Mouse (Mus musculus): ENCODE results near the gene Synj2. TPM values are rescaled to one million over a fixed set of nuclear protein-coding genes. Genes with fewer than 3 reads are reported as not detected.

The Synj2 gene
- polyA plus RNA-seq, 1 experiment from 2014 or later: 1.2 TPM

DNA sequence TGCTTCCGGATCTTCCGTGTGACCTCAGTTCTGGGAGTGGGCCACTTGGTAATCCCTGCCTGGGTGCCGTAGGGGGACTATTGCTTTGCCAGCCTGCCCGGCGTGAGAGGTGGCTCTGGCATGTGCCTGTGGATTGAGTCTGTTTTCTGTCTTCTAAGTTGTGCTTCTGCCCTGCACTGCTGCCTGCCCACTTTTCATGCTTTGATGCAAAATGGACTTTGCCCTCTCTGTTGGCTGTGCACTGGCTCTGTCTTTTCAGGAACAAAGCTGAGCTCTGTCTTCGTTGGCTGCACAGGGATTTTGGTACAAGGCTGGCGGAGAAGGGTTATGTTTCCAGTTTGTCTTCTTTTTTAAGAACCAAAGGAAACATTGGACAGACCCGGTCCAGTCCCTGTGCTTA lies 95.4 kb downstream of the Synj2 start:
- DNase-seq (ENCODE audit: low spot score) (no peak), ATAC-seq (ENCODE audit: insufficient number of reproducible peaks, low FRiP score, low TSS enrichment, low read depth) (no peak)
- 94% methylated on average over 8 of the region's 8 CpGs for WGBS
- Histone ChIP-seq H3K9me3 (ENCODE audit: control insufficient read depth, low read length) (no peaks in the 10 kb centered on the region), H3K9ac (ENCODE audit: low read length) (no peak overlapping the region), H3K4me2 (ENCODE audit: low read depth, severe bottlenecking) (no peak overlapping the region), H3K4me3 (ENCODE audit: low read depth, low read length) (no peak overlapping the region), H3K27me3 (ENCODE audit: control insufficient read depth, insufficient read depth, low read length) (no peaks in the 10 kb centered on the region), H3K36me3 (ENCODE audit: control insufficient read depth, insufficient read depth, low read length) (no peaks in the 10 kb centered on the region), H3K4me1 (ENCODE audit: control insufficient read depth, insufficient read depth, low read length) (no peaks in the 10 kb centered on the region), H3K27ac (replicated peaks; ENCODE audit: low read depth, low read length) (no peak overlapping the region)

DNA sequence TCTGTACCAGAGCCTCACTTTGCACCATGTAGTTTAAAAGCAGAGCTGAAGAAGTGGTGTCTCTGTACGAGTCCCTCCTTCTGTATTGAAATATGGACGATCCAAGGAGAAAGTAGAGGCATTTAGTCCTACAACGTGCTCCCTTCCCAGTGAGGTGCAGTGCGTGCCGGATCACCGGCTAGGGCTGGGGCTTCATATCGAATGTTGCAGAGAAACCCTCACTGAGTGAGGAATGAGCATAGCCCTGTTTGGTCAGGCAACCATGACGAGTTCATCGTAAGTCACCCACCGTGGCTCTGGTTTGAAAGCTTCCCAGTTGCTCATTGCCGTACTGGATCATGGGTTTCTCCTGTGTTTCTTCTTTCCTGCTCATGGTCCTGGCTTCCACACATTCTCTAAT lies 95.8 kb downstream of the Synj2 start:
- H3K4me1 ChIP-seq (ENCODE audit: control insufficient read depth, insufficient read depth, low read length): no peaks in the 10 kb centered on the region
- H3K9ac ChIP-seq (ENCODE audit: low read length): no peak overlapping the region
- WGBS: 87% methylated on average over 11 of the region's 11 CpGs
- H3K4me2 ChIP-seq (ENCODE audit: low read depth, severe bottlenecking): no peak overlapping the region
- H3K9me3 ChIP-seq (ENCODE audit: control insufficient read depth, low read length): no peaks in the 10 kb centered on the region
- DNase-seq (ENCODE audit: low spot score) (no peak), ATAC-seq (ENCODE audit: insufficient number of reproducible peaks, low FRiP score, low TSS enrichment, low read depth) (no peak)
- H3K36me3 ChIP-seq (ENCODE audit: control insufficient read depth, insufficient read depth, low read length): no peaks in the 10 kb centered on the region
- no peak overlapping the region for H3K4me3 ChIP-seq (ENCODE audit: low read depth, low read length)
- H3K27me3 ChIP-seq (ENCODE audit: control insufficient read depth, insufficient read depth, low read length): no peaks in the 10 kb centered on the region
- no peak overlapping the region for H3K27ac ChIP-seq (replicated peaks; ENCODE audit: low read depth, low read length)

DNA sequence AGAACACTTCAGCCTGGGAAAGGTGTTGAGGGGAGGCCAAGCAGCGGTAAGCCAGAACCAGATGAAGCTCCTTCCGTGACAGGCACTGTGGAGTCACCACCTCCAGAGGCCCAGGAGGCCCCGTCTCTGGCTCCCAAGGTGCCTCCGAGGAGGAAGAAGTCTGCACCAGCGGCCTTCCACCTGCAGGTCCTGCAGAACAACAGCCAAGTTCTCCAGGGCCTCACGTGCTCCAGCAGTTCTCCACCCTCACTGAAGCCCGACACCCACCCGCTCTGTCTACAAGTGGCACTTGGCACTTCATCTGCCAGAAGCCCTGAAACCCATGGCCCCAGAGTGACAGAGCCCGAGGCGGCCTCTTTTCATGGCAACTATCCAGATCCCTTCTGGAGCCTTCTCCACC lies 96.4 kb downstream of the Synj2 start:
- 90% methylated on average over 10 of the region's 10 CpGs for WGBS
- Histone ChIP-seq H3K9me3 (ENCODE audit: control insufficient read depth, low read length) (no peaks in the 10 kb centered on the region), H3K36me3 (ENCODE audit: control insufficient read depth, insufficient read depth, low read length) (no peaks in the 10 kb centered on the region), H3K4me2 (ENCODE audit: low read depth, severe bottlenecking) (no peak overlapping the region), H3K27me3 (ENCODE audit: control insufficient read depth, insufficient read depth, low read length) (no peaks in the 10 kb centered on the region), H3K4me3 (ENCODE audit: low read depth, low read length) (no peak overlapping the region), H3K9ac (ENCODE audit: low read length) (no peak overlapping the region), H3K4me1 (ENCODE audit: control insufficient read depth, insufficient read depth, low read length) (no peaks in the 10 kb centered on the region), H3K27ac (replicated peaks; ENCODE audit: low read depth, low read length) (no peak overlapping the region)
- ATAC-seq (ENCODE audit: insufficient number of reproducible peaks, low FRiP score, low TSS enrichment, low read depth) (no peak), DNase-seq (ENCODE audit: low spot score) (no peak)

DNA sequence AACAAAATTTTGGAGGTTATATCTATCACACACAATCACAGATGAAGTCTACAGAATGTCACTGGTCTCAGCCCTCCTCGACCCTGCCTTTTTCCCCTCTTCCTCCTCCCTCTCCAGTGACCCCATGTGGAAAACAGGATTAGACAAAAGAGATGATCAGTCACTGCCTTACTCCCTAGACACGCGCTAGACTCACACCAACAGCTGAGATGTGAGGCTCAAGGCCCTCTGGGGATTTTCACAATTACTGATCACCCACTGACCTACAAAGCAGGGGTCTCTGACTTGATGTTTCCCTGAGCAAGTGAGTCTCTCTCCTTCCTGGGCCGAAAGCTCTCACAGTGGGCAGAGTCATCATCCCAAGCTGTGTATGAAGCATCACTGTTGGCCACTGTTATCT lies 111.7 kb downstream of the Synj2 start:
- H3K36me3 ChIP-seq (ENCODE audit: control insufficient read depth, insufficient read depth, low read length): no peaks in the 10 kb centered on the region
- no peaks in the 10 kb centered on the region for H3K4me1 ChIP-seq (ENCODE audit: control insufficient read depth, insufficient read depth, low read length)
- H3K27me3 ChIP-seq (ENCODE audit: control insufficient read depth, insufficient read depth, low read length): no peaks in the 10 kb centered on the region
- H3K9me3 ChIP-seq (ENCODE audit: control insufficient read depth, low read length): no peaks in the 10 kb centered on the region
- H3K4me2 ChIP-seq (ENCODE audit: low read depth, severe bottlenecking): no peak overlapping the region
- no peak overlapping the region for H3K27ac ChIP-seq (replicated peaks; ENCODE audit: low read depth, low read length)
- ATAC-seq (ENCODE audit: insufficient number of reproducible peaks, low FRiP score, low TSS enrichment, low read depth) (no peak), DNase-seq (ENCODE audit: low spot score) (no peak)
- no peak overlapping the region for H3K9ac ChIP-seq (ENCODE audit: low read length)
- H3K4me3 ChIP-seq (ENCODE audit: low read depth, low read length): no peak overlapping the region
- WGBS: 78% methylated on average over 4 of the region's 4 CpGs

DNA sequence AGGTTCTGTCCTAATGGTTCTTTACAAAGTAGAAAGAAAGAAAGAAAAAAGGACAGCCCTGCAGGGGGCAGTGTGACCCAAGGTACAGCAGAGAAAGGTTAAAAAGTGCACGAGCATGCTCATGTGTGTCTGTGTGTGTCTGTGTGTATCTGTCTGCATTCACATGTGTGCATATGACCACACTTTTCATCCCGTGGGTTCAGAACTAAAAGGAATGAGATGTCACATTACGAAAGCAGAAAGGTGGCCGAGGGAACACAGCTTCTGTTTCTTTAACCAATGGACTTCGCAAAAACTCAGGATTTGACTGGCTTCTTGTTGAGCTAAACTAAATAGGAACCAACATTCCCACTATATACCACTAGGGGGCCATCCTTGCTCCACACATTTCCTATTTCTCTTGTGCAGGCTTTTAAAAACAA lies 113.9 kb downstream of the Synj2 start:
- H3K27me3 ChIP-seq (ENCODE audit: control insufficient read depth, insufficient read depth, low read length): no peaks in the 10 kb centered on the region
- H3K9me3 ChIP-seq (ENCODE audit: control insufficient read depth, low read length): no peaks in the 10 kb centered on the region
- no peaks in the 10 kb centered on the region for H3K4me1 ChIP-seq (ENCODE audit: control insufficient read depth, insufficient read depth, low read length)
- H3K27ac ChIP-seq (replicated peaks; ENCODE audit: low read depth, low read length): no peak overlapping the region
- ATAC-seq (ENCODE audit: insufficient number of reproducible peaks, low FRiP score, low TSS enrichment, low read depth) (no peak), DNase-seq (ENCODE audit: low spot score) (peak; percentile 76)
- H3K4me3 ChIP-seq (ENCODE audit: low read depth, low read length): no peak overlapping the region
- H3K4me2 ChIP-seq (ENCODE audit: low read depth, severe bottlenecking): no peak overlapping the region
- no peak overlapping the region for H3K9ac ChIP-seq (ENCODE audit: low read length)
- 26% methylated on average over 5 of the region's 5 CpGs for WGBS
- no peaks in the 10 kb centered on the region for H3K36me3 ChIP-seq (ENCODE audit: control insufficient read depth, insufficient read depth, low read length)

DNA sequence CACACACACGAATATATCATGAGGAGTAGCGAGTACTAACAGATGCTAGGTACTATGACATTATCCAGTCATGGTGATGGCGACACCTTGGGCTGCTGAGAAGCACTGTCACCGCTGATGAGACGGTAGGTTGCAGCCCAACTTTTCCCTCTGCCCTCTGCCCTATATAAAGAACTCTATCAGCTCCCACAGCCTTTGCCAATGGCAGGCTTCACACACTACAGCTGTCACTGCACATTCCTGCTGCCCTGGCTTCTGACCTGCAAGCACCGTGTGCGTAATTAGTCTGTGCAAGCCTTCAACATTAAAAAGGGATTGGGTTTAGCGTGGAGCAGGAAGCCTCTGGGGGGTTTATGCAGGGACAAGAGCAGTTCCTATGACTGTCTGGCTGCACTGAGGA lies 121.7 kb downstream of the Synj2 start:
- no peaks in the 10 kb centered on the region for H3K9me3 ChIP-seq (ENCODE audit: control insufficient read depth, low read length)
- no peak for ATAC-seq (ENCODE audit: insufficient number of reproducible peaks, low FRiP score, low TSS enrichment, low read depth)
- H3K27me3 ChIP-seq (ENCODE audit: control insufficient read depth, insufficient read depth, low read length): no peaks in the 10 kb centered on the region
- H3K36me3 ChIP-seq (ENCODE audit: control insufficient read depth, insufficient read depth, low read length): peaks cover 4% of the 10 kb centered on the region; the same call in 1 of the 2 replicates
- no peak overlapping the region for H3K4me3 ChIP-seq (ENCODE audit: low read depth, low read length)
- no peak overlapping the region for H3K27ac ChIP-seq (replicated peaks; ENCODE audit: low read depth, low read length)
- DNase-seq (ENCODE audit: low spot score): no peak
- 79% methylated on average over 8 of the region's 8 CpGs for WGBS
- H3K4me1 ChIP-seq (ENCODE audit: control insufficient read depth, insufficient read depth, low read length): no peaks in the 10 kb centered on the region
- H3K9ac ChIP-seq (ENCODE audit: low read length): no peak overlapping the region
- H3K4me2 ChIP-seq (ENCODE audit: low read depth, severe bottlenecking): no peak overlapping the region

DNA sequence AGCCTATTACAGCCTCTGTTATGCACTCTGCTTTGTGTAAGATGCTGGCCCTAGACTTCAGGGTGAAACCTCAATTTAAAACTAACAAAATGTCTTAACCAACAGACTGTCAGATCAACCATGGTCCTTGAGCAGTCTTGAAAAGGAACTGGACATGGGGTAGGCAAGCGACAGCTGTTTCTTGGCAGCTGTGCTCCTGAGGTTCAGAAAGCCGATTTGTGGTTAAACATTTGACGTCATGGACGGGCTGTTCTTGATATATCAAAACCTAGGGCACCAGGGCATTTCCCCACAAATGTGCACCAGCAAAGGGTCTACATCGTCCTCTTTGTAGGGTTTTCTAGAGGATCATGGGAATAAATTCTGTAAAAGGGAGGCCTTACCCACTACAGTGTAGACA lies 122.5 kb downstream of the Synj2 start:
- H3K36me3 ChIP-seq (ENCODE audit: control insufficient read depth, insufficient read depth, low read length): peaks cover 4% of the 10 kb centered on the region; the same call in 1 of the 2 replicates
- DNase-seq (ENCODE audit: low spot score): no peak
- H3K4me3 ChIP-seq (ENCODE audit: low read depth, low read length): no peak overlapping the region
- no peaks in the 10 kb centered on the region for H3K4me1 ChIP-seq (ENCODE audit: control insufficient read depth, insufficient read depth, low read length)
- no peaks in the 10 kb centered on the region for H3K9me3 ChIP-seq (ENCODE audit: control insufficient read depth, low read length)
- no peaks in the 10 kb centered on the region for H3K27me3 ChIP-seq (ENCODE audit: control insufficient read depth, insufficient read depth, low read length)
- no peak for ATAC-seq (ENCODE audit: insufficient number of reproducible peaks, low FRiP score, low TSS enrichment, low read depth)
- H3K27ac ChIP-seq (replicated peaks; ENCODE audit: low read depth, low read length): no peak overlapping the region
- H3K9ac ChIP-seq (ENCODE audit: low read length): no peak overlapping the region
- H3K4me2 ChIP-seq (ENCODE audit: low read depth, severe bottlenecking): no peak overlapping the region
- 91% methylated on average over 5 of the region's 5 CpGs for WGBS

DNA sequence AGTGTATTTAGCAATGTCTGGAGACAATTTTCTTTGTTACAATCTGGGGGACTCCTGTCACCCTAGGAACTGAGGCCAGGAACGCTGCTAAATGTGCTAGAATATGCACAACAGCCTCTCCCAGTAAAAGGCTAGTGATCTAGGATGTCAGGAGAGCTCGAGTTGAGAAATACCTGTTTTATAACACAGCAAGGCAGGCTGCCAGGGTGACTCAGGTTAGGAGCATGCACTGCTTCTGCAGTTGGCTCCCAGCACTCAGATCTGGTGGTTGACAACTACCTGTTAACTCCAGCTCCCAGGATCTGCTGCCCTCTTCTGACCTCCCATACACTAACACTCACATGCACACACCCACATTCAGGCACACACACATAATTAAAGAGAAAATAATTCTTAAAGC lies 124.9 kb downstream of the Synj2 start:
- 92% methylated on average over 2 of the region's 2 CpGs for WGBS
- Histone ChIP-seq H3K9ac (ENCODE audit: low read length) (no peak overlapping the region), H3K36me3 (ENCODE audit: control insufficient read depth, insufficient read depth, low read length) (peaks cover 4% of the 10 kb centered on the region; the same call in 1 of the 2 replicates), H3K4me2 (ENCODE audit: low read depth, severe bottlenecking) (no peak overlapping the region), H3K27ac (replicated peaks; ENCODE audit: low read depth, low read length) (no peak overlapping the region), H3K4me3 (ENCODE audit: low read depth, low read length) (no peak overlapping the region), H3K4me1 (ENCODE audit: control insufficient read depth, insufficient read depth, low read length) (no peaks in the 10 kb centered on the region), H3K9me3 (ENCODE audit: control insufficient read depth, low read length) (no peaks in the 10 kb centered on the region), H3K27me3 (ENCODE audit: control insufficient read depth, insufficient read depth, low read length) (no peaks in the 10 kb centered on the region)
- DNase-seq (ENCODE audit: low spot score) (no peak), ATAC-seq (ENCODE audit: insufficient number of reproducible peaks, low FRiP score, low TSS enrichment, low read depth) (no peak)

DNA sequence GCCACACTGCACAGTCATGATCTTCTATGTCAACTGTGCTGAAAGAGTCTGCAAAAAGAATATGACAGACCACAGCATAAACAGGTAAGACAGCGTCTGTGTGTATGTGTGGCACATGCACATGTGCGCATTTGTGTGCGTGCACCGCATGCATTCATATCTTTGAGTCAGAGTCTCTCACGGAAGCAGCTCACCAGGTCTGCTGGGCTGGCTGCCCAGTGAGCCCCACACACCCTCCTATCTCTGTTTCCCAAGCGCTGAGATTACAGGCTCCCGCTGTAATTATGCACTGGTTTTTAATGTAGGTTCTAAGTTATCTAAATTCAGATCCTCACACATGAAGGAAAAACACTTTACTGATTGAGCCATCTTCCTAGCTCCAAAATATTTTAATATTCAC lies 126.5 kb downstream of the Synj2 start:
- no peak overlapping the region for H3K4me2 ChIP-seq (ENCODE audit: low read depth, severe bottlenecking)
- DNase-seq (ENCODE audit: low spot score) (no peak), ATAC-seq (ENCODE audit: insufficient number of reproducible peaks, low FRiP score, low TSS enrichment, low read depth) (no peak)
- H3K9me3 ChIP-seq (ENCODE audit: control insufficient read depth, low read length): no peaks in the 10 kb centered on the region
- peaks cover 4% of the 10 kb centered on the region; the same call in 1 of the 2 replicates for H3K36me3 ChIP-seq (ENCODE audit: control insufficient read depth, insufficient read depth, low read length)
- no peak overlapping the region for H3K4me3 ChIP-seq (ENCODE audit: low read depth, low read length)
- WGBS: 93% methylated on average over 7 of the region's 7 CpGs
- no peak overlapping the region for H3K27ac ChIP-seq (replicated peaks; ENCODE audit: low read depth, low read length)
- H3K9ac ChIP-seq (ENCODE audit: low read length): no peak overlapping the region
- H3K4me1 ChIP-seq (ENCODE audit: control insufficient read depth, insufficient read depth, low read length): no peaks in the 10 kb centered on the region
- no peaks in the 10 kb centered on the region for H3K27me3 ChIP-seq (ENCODE audit: control insufficient read depth, insufficient read depth, low read length)

Measured in limb, embryonic 11.5 days (tissue).